Mouse (Mus musculus): Measurements from ENCODE around the gene Kctd11. TPM values are rescaled to one million over a fixed set of nuclear protein-coding genes. Genes with fewer than 3 reads are reported as not detected.

Kctd11 gene
- polyA plus RNA-seq, 1 experiment from 2014 or later = 3.9 TPM

- H3K4me2 ChIP-seq = peak overlapping the region; percentile 88
- H3K36me3 ChIP-seq = no peaks in the 10 kb centered on the region
- peaks cover 46% of the 10 kb centered on the region for H3K4me1 ChIP-seq
- peaks cover 34% of the 10 kb centered on the region for H3K27me3 ChIP-seq (replicated peaks)
- WGBS = 2% methylated on average over 7 of the region's 7 CpGs
- H3K9ac ChIP-seq = peak overlapping the region; percentile 84
- H3K4me3 ChIP-seq = peak overlapping the region; percentile 64
- peak overlapping the region; percentile 85 for H3K27ac ChIP-seq (replicated peaks)
- no peak for ATAC-seq (ENCODE audit: extremely low read depth, insufficient number of reproducible peaks, low FRiP score, low TSS enrichment)
- no peaks in the 10 kb centered on the region for H3K9me3 ChIP-seq
Observed at GRCm38 (mm10) chr11:69838714-69839104, 42.5 kb downstream of the Kctd11 start.

DNA sequence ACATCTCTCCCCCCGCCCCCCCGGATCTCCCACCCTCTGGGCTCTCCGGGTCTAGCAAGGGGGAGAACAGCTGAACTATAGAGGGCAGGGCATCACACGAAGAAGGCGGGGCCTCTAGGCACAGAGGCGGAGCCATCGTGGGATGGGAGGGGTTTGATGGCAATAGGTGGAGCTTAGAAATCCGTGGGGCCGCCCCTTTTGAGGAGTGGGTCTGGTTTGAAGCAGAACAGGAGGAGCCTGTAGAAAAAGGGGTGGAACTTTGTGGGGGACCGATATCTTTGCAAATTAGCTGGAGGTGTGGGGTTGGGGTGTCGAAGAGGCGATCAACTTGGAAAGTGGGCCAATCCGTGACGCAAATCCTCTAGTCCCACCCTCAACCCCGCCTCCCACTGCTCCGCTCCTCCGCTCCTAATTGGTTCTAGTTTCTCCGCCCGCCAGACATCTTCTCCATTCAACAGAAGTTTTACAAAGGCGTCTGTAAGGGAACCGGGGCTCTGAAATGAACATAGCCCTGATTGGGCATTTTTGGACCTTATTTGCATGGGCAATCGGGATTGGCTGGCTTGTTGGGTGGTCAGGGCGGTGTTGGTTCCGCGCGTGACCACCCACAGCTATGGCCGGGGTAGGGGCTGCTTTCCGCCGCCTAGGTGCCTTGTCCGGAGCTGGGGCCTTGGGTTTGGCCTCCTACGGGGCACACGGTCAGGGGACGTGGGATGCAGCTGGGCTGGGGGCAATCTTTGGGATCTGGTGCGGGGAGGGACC, 43.1 kb downstream of the Kctd11 start, which contains the start of gene Tmem256:
TSS of gene Tmem256 (plus strand) at position 563 of the 762 bp plus-strand sequence.
- Histone ChIP-seq H3K36me3 (0 out of 2 replicates have a peak, but pooled peaks cover 3% of the 10 kb centered on the region), H3K27me3 (replicated peaks) (peaks cover 40% of the 10 kb centered on the region), H3K27ac (replicated peaks) (peak within 1 kb of the TSS; percentile 85), H3K4me3 (peak within 1 kb of the TSS; percentile 64), H3K4me1 (peaks cover 50% of the 10 kb centered on the region), H3K4me2 (peak within 1 kb of the TSS; percentile 88), H3K9me3 (no peaks in the 10 kb centered on the region), H3K9ac (peak within 1 kb of the TSS; percentile 84)
- ATAC-seq (ENCODE audit: extremely low read depth, insufficient number of reproducible peaks, low FRiP score, low TSS enrichment) = peak; percentile 90
- under 1% methylated on average over 34 of the region's 34 CpGs for WGBS

DNA sequence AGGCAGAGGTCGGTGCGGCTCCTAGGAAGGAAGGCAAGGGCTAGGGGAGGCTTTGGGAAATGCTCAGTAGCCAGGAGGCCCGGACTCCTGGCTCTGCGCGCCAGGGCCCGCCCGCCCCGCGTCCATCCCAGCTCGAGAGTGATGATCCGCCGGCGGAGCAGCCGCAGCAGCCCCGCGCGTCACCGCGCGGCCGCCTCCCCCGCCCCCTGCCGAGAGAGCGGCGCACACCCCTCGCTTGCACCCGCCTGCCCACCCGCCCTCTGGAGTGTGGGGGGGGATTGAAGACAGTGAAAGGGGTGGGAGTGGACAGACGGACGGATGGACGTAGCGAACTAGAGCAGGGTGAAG, 43.6 kb downstream of the Kctd11 start, which contains the start of gene Nlgn2:
TSS of gene Nlgn2 (minus strand) at position 181 of the 348 bp plus-strand sequence.
- peaks cover 50% of the 10 kb centered on the region for H3K4me1 ChIP-seq
- H3K4me3 ChIP-seq = peak within 1 kb of the TSS; percentile 64
- 0% methylated on average over 31 of the region's 32 CpGs for WGBS
- peaks cover 8% of the 10 kb centered on the region; the same call in 1 of the 2 replicates for H3K36me3 ChIP-seq
- peaks cover 46% of the 10 kb centered on the region for H3K27me3 ChIP-seq (replicated peaks)
- H3K9me3 ChIP-seq = no peaks in the 10 kb centered on the region
- H3K9ac ChIP-seq = peak within 1 kb of the TSS; percentile 84
- ATAC-seq (ENCODE audit: extremely low read depth, insufficient number of reproducible peaks, low FRiP score, low TSS enrichment) = peak; percentile 59; the same call in 1 of the 2 replicates
- H3K4me2 ChIP-seq = peak within 1 kb of the TSS; percentile 88
- H3K27ac ChIP-seq (replicated peaks) = peak within 1 kb of the TSS; percentile 85

DNA sequence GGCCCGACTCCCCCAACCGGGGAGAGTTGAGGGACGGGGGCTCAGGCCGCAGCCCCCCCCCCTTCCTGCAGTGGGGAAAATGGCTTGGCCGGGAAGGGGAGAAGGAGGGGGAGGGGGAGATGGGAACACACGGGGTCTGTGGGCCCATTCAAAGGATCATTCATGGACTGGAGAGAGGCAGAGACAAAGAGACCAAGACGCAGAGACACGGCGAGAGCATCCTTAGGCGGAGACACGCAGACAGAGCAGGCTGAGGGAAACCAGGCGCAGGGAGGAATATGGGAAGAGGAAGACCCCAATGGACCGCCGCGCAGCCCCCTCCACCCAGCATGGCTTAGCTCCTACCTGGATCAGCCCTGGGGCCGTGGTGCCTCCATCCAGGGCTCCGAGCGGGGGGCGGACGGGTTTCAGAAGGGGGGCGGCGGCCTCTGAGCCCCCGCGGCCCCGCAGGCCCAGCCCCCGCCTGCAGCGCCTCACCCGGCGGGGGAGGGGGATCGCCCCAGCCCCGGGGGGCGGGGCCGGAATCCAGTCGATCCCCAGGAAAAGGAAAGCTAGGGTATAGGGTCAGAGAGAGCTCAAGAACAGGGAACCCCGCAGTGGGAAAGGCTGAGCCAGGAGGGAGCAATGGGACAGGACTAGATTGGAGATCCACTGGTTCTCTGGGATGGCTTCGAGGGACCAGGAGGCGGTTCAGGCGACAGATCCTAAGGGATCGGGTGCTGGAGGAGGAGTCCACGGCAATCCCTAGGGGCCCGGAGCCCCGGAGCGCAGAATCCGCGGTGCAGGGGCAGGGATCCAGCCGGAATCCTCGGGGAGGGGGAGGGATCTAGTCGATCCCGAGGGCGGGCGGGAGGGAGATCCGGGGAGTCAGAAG, 44.3 kb downstream of the Kctd11 start:
- no peak for ATAC-seq (ENCODE audit: extremely low read depth, insufficient number of reproducible peaks, low FRiP score, low TSS enrichment)
- 1% methylated on average over 51 of the region's 52 CpGs for WGBS

GRCm38 (mm10) chr11:69835966-69836335, 45.3 kb downstream of the Kctd11 start:
- ATAC-seq (ENCODE audit: extremely low read depth, insufficient number of reproducible peaks, low FRiP score, low TSS enrichment) = no peak
- Histone ChIP-seq H3K9ac (peak overlapping the region; percentile 84), H3K36me3 (peaks cover 9% of the 10 kb centered on the region; the same call in 1 of the 2 replicates), H3K27ac (replicated peaks) (no peak overlapping the region), H3K4me2 (peak overlapping the region; percentile 88), H3K4me3 (peak overlapping the region; percentile 64), H3K9me3 (no peaks in the 10 kb centered on the region), H3K4me1 (peaks cover 50% of the 10 kb centered on the region), H3K27me3 (replicated peaks) (peaks cover 52% of the 10 kb centered on the region)
- 24% methylated on average over 4 of the region's 4 CpGs for WGBS

More for the DNA sequence above, 44.3 kb downstream of the Kctd11 start:
- Histone ChIP-seq H3K27ac (replicated peaks) (peak overlapping the region; percentile 69), H3K4me1 (peaks cover 50% of the 10 kb centered on the region), H3K4me3 (peak overlapping the region; percentile 64), H3K9ac (peak overlapping the region; percentile 84), H3K27me3 (replicated peaks) (peaks cover 52% of the 10 kb centered on the region), H3K36me3 (peaks cover 9% of the 10 kb centered on the region; the same call in 1 of the 2 replicates), H3K9me3 (no peaks in the 10 kb centered on the region), H3K4me2 (peak overlapping the region; percentile 88)

DNA sequence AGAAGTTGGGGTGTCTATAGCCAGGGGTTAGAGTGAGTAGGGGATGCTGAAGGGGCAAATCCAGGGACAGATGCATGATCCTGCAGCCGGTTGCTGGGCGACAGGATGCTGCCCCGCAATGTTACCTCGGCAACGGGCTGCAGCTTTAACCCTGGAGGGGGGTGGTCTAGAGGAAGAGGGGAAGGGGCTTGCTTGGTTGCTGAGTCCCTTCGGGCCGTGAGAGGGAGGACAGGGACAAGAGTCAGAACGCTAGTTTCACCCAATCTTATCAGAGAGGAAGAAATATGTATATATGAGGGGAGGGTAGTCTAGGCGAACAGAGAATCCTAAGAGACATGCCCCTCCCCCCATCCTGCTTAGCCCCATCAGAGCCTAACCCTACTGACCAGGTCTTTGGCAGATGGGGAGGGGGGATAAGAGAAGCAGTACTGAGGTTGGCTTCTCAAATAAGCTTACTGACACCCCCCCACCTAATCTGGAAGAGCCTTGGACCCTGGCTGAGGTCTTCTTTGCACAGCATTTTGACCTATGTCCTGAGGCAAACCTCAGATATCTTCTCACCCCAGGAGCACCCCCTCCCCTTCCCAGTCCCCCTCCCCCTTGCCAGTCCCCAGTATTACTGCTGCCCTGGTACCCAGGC, 45.8 kb downstream of the Kctd11 start:
- Histone ChIP-seq H3K4me3 (peak overlapping the region; percentile 64), H3K4me1 (peaks cover 50% of the 10 kb centered on the region), H3K9ac (peak overlapping the region; percentile 84), H3K36me3 (peaks cover 9% of the 10 kb centered on the region; the same call in 1 of the 2 replicates), H3K27ac (replicated peaks) (no peak overlapping the region), H3K4me2 (peak overlapping the region; percentile 88), H3K9me3 (no peaks in the 10 kb centered on the region), H3K27me3 (replicated peaks) (peaks cover 52% of the 10 kb centered on the region)
- 16% methylated on average over 9 of the region's 9 CpGs for WGBS
- ATAC-seq (ENCODE audit: extremely low read depth, insufficient number of reproducible peaks, low FRiP score, low TSS enrichment) = no peak

DNA sequence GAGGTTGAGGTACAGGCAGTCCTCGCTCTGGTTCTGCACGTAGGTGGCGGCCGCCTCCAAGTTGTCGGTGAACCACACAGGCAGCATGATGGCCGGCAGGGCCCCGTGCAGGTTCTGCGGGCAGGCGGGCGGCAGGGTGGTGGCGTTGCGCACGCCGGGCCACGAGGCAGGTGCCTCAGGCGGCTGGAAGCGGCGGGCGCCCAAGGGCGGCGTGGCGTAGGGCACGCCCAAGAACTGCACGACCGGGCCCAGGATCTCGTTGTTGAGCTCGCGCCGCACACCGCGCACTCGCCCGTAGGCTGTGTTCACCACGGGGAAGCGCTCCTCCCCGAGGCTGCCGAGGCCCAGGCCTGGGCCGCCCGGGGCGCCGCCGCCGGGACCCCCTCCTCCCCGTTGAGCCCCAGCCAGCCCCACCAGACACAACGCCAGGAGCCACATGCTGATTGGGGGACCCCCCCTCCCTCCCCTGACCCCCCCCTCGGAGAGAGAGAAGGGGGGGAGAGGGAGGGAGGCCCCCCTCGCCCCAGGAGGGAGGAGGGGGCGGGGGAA, 47.1 kb downstream of the Kctd11 start:
- Histone ChIP-seq H3K4me3 (peak overlapping the region; percentile 53), H3K27me3 (replicated peaks) (peaks cover 52% of the 10 kb centered on the region), H3K36me3 (peaks cover 9% of the 10 kb centered on the region; the same call in 1 of the 2 replicates), H3K9me3 (no peaks in the 10 kb centered on the region), H3K4me1 (peaks cover 44% of the 10 kb centered on the region), H3K27ac (replicated peaks) (no peak overlapping the region), H3K9ac (peak overlapping the region; percentile 83), H3K4me2 (peak overlapping the region; percentile 88)
- ATAC-seq (ENCODE audit: extremely low read depth, insufficient number of reproducible peaks, low FRiP score, low TSS enrichment) = no peak
- WGBS = 6% methylated on average over 47 of the region's 48 CpGs

DNA sequence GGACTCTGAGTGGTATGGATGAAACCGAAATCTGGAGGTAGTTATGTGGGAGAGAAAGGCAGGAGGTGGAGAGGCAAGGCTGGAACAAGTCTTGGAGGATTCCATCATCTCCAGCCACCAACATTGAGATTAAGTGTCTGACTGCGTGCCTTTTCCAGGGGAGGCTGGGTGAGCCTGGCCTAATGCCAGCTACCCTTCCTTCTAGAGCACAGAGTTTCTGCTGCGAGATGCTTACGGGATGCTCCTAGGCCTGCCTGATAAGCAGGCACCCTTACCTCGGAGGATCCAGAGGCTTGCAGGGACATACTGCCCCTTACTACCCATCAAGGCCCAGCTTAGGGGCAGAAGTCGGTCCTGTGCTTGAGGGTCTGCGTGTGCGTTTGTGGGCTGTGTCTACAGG, 47.7 kb downstream of the Kctd11 start:
- Histone ChIP-seq H3K4me2 (peak overlapping the region; percentile 88), H3K9ac (peak overlapping the region; percentile 83), H3K27me3 (replicated peaks) (peaks cover 52% of the 10 kb centered on the region), H3K4me1 (peaks cover 40% of the 10 kb centered on the region), H3K4me3 (peak overlapping the region; percentile 53), H3K27ac (replicated peaks) (no peak overlapping the region), H3K9me3 (no peaks in the 10 kb centered on the region), H3K36me3 (peaks cover 9% of the 10 kb centered on the region; the same call in 1 of the 2 replicates)
- no peak for ATAC-seq (ENCODE audit: extremely low read depth, insufficient number of reproducible peaks, low FRiP score, low TSS enrichment)
- 31% methylated on average over 8 of the region's 8 CpGs for WGBS

GRCm38 (mm10) chr11:69828832-69829231, 52.4 kb downstream of the Kctd11 start:
- peaks cover 6% of the 10 kb centered on the region for H3K4me1 ChIP-seq
- no peak overlapping the region for H3K4me3 ChIP-seq
- H3K27ac ChIP-seq (replicated peaks) = no peak overlapping the region
- H3K9me3 ChIP-seq = no peaks in the 10 kb centered on the region
- no peak overlapping the region for H3K4me2 ChIP-seq
- H3K36me3 ChIP-seq = peaks cover 39% of the 10 kb centered on the region
- no peak overlapping the region for H3K9ac ChIP-seq
- no peak for ATAC-seq (ENCODE audit: extremely low read depth, insufficient number of reproducible peaks, low FRiP score, low TSS enrichment)
- WGBS = 77% methylated on average over 5 of the region's 5 CpGs
- peaks cover 19% of the 10 kb centered on the region for H3K27me3 ChIP-seq (replicated peaks)

Data from heart, embryonic 13.5 days (tissue).